Mouse (Mus musculus) midbrain, embryonic 10.5 days (tissue): ENCODE measurements at regions not wholly inside any gene's neighbourhood (a gene's known extent, or its start where the extent isn't known, plus 50 kb on each side); places are given as distances from the start of the nearest gene placed in this dataset.

Experiments used
- DNase-seq: peaks from one replicate; pipeline ENCODE4 v3.0.0-alpha.2; 2017; ENCODE audit warnings: low spot score
- H3K27ac ChIP-seq: fragments of 300-500 bp; sonication (generic); replicated peaks from 2 replicates; pipeline ENCODE4 v1.5.1; 2016; ENCODE audit warnings: mild to moderate bottlenecking
- H3K27me3 ChIP-seq: fragments of 300-500 bp; sonication (generic); 2 replicates; pipeline ENCODE4 v1.6.1; 2016; ENCODE audit warnings: low read depth, mild to moderate bottlenecking; ENCODE audit not compliant: poor library complexity, severe bottlenecking
- H3K36me3 ChIP-seq: fragments of 300-500 bp; sonication (generic); 2 replicates; pipeline ENCODE4 v1.6.1; 2016; ENCODE audit warnings: mild to moderate bottlenecking, moderate library complexity
- H3K4me1 ChIP-seq: fragments of 300-500 bp; sonication (generic); 2 replicates; pipeline ENCODE4 v1.6.1; 2016
- H3K4me3 ChIP-seq: fragments of 300-500 bp; sonication (generic); 2 replicates; pipeline ENCODE4 v1.5.1; 2016; ENCODE audit warnings: mild to moderate bottlenecking, moderate library complexity
- H3K9me3 ChIP-seq: fragments of 300-500 bp; sonication (generic); replicated peaks from 2 replicates; pipeline ENCODE4 v1.6.1; 2016; ENCODE audit warnings: mild to moderate bottlenecking
- WGBS: fragments of 180-500 bp; shearing (Covaris S2); methylation state at CpG from one replicate; pipeline ENCODE4 v1.1.7; 2016; 5-methylcytosine and 5-hydroxymethylcytosine counted together

- peak; percentile 79 for DNase-seq
- 16% methylated on average over 13 of the region's 13 CpGs for WGBS
- H3K27me3 ChIP-seq: no peaks in the 10 kb centered on the region
- H3K9me3 ChIP-seq: no peaks in the 10 kb centered on the region
- H3K4me3 ChIP-seq: no peak overlapping the region
- no peaks in the 10 kb centered on the region for H3K4me1 ChIP-seq
- H3K27ac ChIP-seq: no peak overlapping the region
- H3K36me3 ChIP-seq: no peaks in the 10 kb centered on the region
Measured at GRCm38 (mm10) chr10:66853258-66853657, 242.7 kb upstream of the Jmjd1c start.

- DNase-seq: no peak
- no peaks in the 10 kb centered on the region for H3K9me3 ChIP-seq
Measured at GRCm38 (mm10) chr10:66854895-66855294, 241.0 kb upstream of the Jmjd1c start.

GRCm38 (mm10) chr10:66857330-66857729 lies 238.6 kb upstream of the Jmjd1c start:
- Histone ChIP-seq H3K27ac (no peak overlapping the region), H3K9me3 (no peaks in the 10 kb centered on the region), H3K4me3 (no peak overlapping the region), H3K27me3 (no peaks in the 10 kb centered on the region), H3K4me1 (no peaks in the 10 kb centered on the region), H3K36me3 (no peaks in the 10 kb centered on the region)
- 86% methylated on average over 7 of the region's 7 CpGs for WGBS
- DNase-seq: no peak

More at GRCm38 (mm10) chr10:66854895-66855294, 241.0 kb upstream of the Jmjd1c start:
- Histone ChIP-seq H3K36me3 (no peaks in the 10 kb centered on the region), H3K4me1 (no peaks in the 10 kb centered on the region), H3K27me3 (no peaks in the 10 kb centered on the region), H3K27ac (no peak overlapping the region), H3K4me3 (no peak overlapping the region)
- WGBS: 92% methylated on average over 9 of the region's 9 CpGs

GRCm38 (mm10) chr10:66861421-66861820 lies 234.5 kb upstream of the Jmjd1c start:
- no peaks in the 10 kb centered on the region for H3K36me3 ChIP-seq
- 81% methylated on average over 1 of the region's 1 CpGs for WGBS
- no peak for DNase-seq
- no peaks in the 10 kb centered on the region for H3K27me3 ChIP-seq
- H3K9me3 ChIP-seq: no peaks in the 10 kb centered on the region
- H3K4me3 ChIP-seq: no peak overlapping the region
- H3K4me1 ChIP-seq: no peaks in the 10 kb centered on the region
- H3K27ac ChIP-seq: no peak overlapping the region

- Histone ChIP-seq H3K4me3 (no peak overlapping the region), H3K27me3 (no peaks in the 10 kb centered on the region), H3K4me1 (no peaks in the 10 kb centered on the region), H3K27ac (no peak overlapping the region), H3K36me3 (no peaks in the 10 kb centered on the region), H3K9me3 (no peaks in the 10 kb centered on the region)
- no peak for DNase-seq
- WGBS: 67% methylated on average over 14 of the region's 14 CpGs
Measured at GRCm38 (mm10) chr10:66864161-66864862, 231.6 kb upstream of the Jmjd1c start.

- Histone ChIP-seq H3K9me3 (no peaks in the 10 kb centered on the region), H3K27me3 (no peaks in the 10 kb centered on the region), H3K4me1 (no peaks in the 10 kb centered on the region), H3K4me3 (no peak overlapping the region), H3K27ac (no peak overlapping the region), H3K36me3 (no peaks in the 10 kb centered on the region)
- WGBS: 93% methylated on average over 10 of the region's 10 CpGs
- DNase-seq: no peak
Measured at GRCm38 (mm10) chr10:66865010-66865582, 230.8 kb upstream of the Jmjd1c start.

GRCm38 (mm10) chr10:66871133-66871664 lies 224.7 kb upstream of the Jmjd1c start:
- no peaks in the 10 kb centered on the region for H3K36me3 ChIP-seq
- no peak for DNase-seq
- no peaks in the 10 kb centered on the region for H3K27me3 ChIP-seq
- no peaks in the 10 kb centered on the region for H3K4me1 ChIP-seq
- no peaks in the 10 kb centered on the region for H3K9me3 ChIP-seq
- no peak overlapping the region for H3K27ac ChIP-seq
- WGBS: 67% methylated on average over 4 of the region's 4 CpGs
- no peak overlapping the region for H3K4me3 ChIP-seq

- no peaks in the 10 kb centered on the region for H3K9me3 ChIP-seq
Measured at GRCm38 (mm10) chr10:66871673-66872072, 224.3 kb upstream of the Jmjd1c start.

GRCm38 (mm10) chr10:66873468-66873867 lies 222.5 kb upstream of the Jmjd1c start:
- H3K4me1 ChIP-seq: no peaks in the 10 kb centered on the region
- no peak overlapping the region for H3K4me3 ChIP-seq
- H3K27me3 ChIP-seq: no peaks in the 10 kb centered on the region
- no peaks in the 10 kb centered on the region for H3K9me3 ChIP-seq
- WGBS: 92% methylated on average over 4 of the region's 4 CpGs
- no peaks in the 10 kb centered on the region for H3K36me3 ChIP-seq
- no peak for DNase-seq
- no peak overlapping the region for H3K27ac ChIP-seq

More at GRCm38 (mm10) chr10:66871673-66872072, 224.3 kb upstream of the Jmjd1c start:
- no peak overlapping the region for H3K4me3 ChIP-seq
- no peaks in the 10 kb centered on the region for H3K27me3 ChIP-seq
- DNase-seq: no peak
- H3K36me3 ChIP-seq: no peaks in the 10 kb centered on the region
- no peaks in the 10 kb centered on the region for H3K4me1 ChIP-seq
- H3K27ac ChIP-seq: no peak overlapping the region
- 83% methylated on average over 1 of the region's 1 CpGs for WGBS

- H3K9me3 ChIP-seq: no peaks in the 10 kb centered on the region
- H3K4me3 ChIP-seq: no peak overlapping the region
- no peak overlapping the region for H3K27ac ChIP-seq
- no peak for DNase-seq
- H3K36me3 ChIP-seq: no peaks in the 10 kb centered on the region
- H3K4me1 ChIP-seq: no peaks in the 10 kb centered on the region
- H3K27me3 ChIP-seq: no peaks in the 10 kb centered on the region
- WGBS: 90% methylated on average over 8 of the region's 8 CpGs
Measured at GRCm38 (mm10) chr10:66879071-66879470, 216.9 kb upstream of the Jmjd1c start.

GRCm38 (mm10) chr10:66882825-66883224 lies 213.1 kb upstream of the Jmjd1c start:
- WGBS: 88% methylated on average over 5 of the region's 5 CpGs
- H3K27ac ChIP-seq: no peak overlapping the region
- no peaks in the 10 kb centered on the region for H3K4me1 ChIP-seq
- no peaks in the 10 kb centered on the region for H3K27me3 ChIP-seq
- H3K9me3 ChIP-seq: no peaks in the 10 kb centered on the region
- H3K4me3 ChIP-seq: no peak overlapping the region
- H3K36me3 ChIP-seq: no peaks in the 10 kb centered on the region
- no peak for DNase-seq

- 85% methylated on average over 5 of the region's 5 CpGs for WGBS
Measured at GRCm38 (mm10) chr10:66885575-66885974, 210.3 kb upstream of the Jmjd1c start.

More at GRCm38 (mm10) chr10:66885575-66885974, 210.3 kb upstream of the Jmjd1c start:
- no peaks in the 10 kb centered on the region for H3K4me1 ChIP-seq
- H3K9me3 ChIP-seq: no peaks in the 10 kb centered on the region; the same call in 1 of the 2 replicates
- no peaks in the 10 kb centered on the region for H3K27me3 ChIP-seq
- no peak overlapping the region for H3K4me3 ChIP-seq
- H3K27ac ChIP-seq: no peak overlapping the region
- no peak for DNase-seq
- no peaks in the 10 kb centered on the region for H3K36me3 ChIP-seq
